Mouse (Mus musculus) bone marrow, adult 2 months (tissue): Measurements from ENCODE around the gene Nkx6-2. TPM values are rescaled to one million over a fixed set of nuclear protein-coding genes. Genes with fewer than 3 reads are reported as not detected.

Experiments used
- H3K27ac ChIP-seq: fragments of 200-500 bp; 2 replicates; pipeline ENCODE4 v1.5.1; 2012; ENCODE audit warnings: low read depth, mild to moderate bottlenecking, control low read depth, inconsistent platforms, low read length; ENCODE audit not compliant: control insufficient read depth, poor library complexity, insufficient read depth
- H3K4me1 ChIP-seq: fragments of 200-500 bp; 2 replicates; pipeline ENCODE4 v1.6.1; 2011; ENCODE audit warnings: low read length; ENCODE audit not compliant: control insufficient read depth, insufficient read depth
- H3K4me3 ChIP-seq: fragments of 200-500 bp; replicated peaks from 2 replicates; pipeline ENCODE3; 2011; ENCODE audit warnings: mild to moderate bottlenecking, low read depth, low read length, control low read depth; ENCODE audit not compliant: control insufficient read depth
- CTCF ChIP-seq: fragments of 200-500 bp; IDR thresholded peaks from 2 replicates; pipeline ENCODE4 v1.5.1; 2011; ENCODE audit warnings: low read length, control low read depth; ENCODE audit not compliant: control insufficient read depth, insufficient read depth
- POLR2A ChIP-seq: fragments of 200-500 bp; IDR thresholded peaks from 2 replicates; pipeline ENCODE4 v1.6.1; 2011; ENCODE audit warnings: low read depth, mild to moderate bottlenecking, control low read depth, low read length, borderline replicate concordance; ENCODE audit not compliant: control insufficient read depth
- WGBS: fragments of 180-500 bp; shearing (Covaris S2); methylation state at CpG from one replicate; pipeline ENCODE4 v1.1.7; 2018; 5-methylcytosine and 5-hydroxymethylcytosine counted together
- polyA plus RNA-seq: library from polyadenylated mRNA; stranded (reverse); fragments of >200 nt; gene quantifications from 2 replicates; pipeline ENCODE4 v1.2.4, GENCODE M21; 2011; ENCODE audit warnings: low replicate concordance; ENCODE audit not compliant: missing spikeins, insufficient read depth, insufficient read length

The Nkx6-2 gene
- polyA plus RNA-seq, 1 experiment: not detected

GRCm38 (mm10) chr7:139556746-139557526 is 25.7 kb downstream of the Nkx6-2 start:
- 81% methylated on average over 10 of the region's 10 CpGs for WGBS
- Histone ChIP-seq H3K27ac (no peak overlapping the region), H3K4me3 (no peak overlapping the region), H3K4me1 (no peaks in the 10 kb centered on the region)
- TF ChIP-seq CTCF: no peak
- TF ChIP-seq POLR2A: no peak

- Histone ChIP-seq H3K4me3 (no peak overlapping the region), H3K27ac (no peak overlapping the region), H3K4me1 (no peaks in the 10 kb centered on the region)
- 77% methylated on average over 5 of the region's 5 CpGs for WGBS
- TF ChIP-seq CTCF (no peak), POLR2A (no peak)
Observed at GRCm38 (mm10) chr7:139556331-139556730, 26.3 kb downstream of the Nkx6-2 start.

- Histone ChIP-seq H3K4me1 (no peaks in the 10 kb centered on the region), H3K27ac (no peak overlapping the region), H3K4me3 (no peak overlapping the region)
- TF ChIP-seq POLR2A (no peak), CTCF (no peak)
- 89% methylated on average over 2 of the region's 2 CpGs for WGBS
Observed at GRCm38 (mm10) chr7:139551519-139551918, 31.1 kb downstream of the Nkx6-2 start.

- no peaks in the 10 kb centered on the region for H3K4me1 ChIP-seq
- H3K27ac ChIP-seq: no peak overlapping the region
- 87% methylated on average over 3 of the region's 3 CpGs for WGBS
- TF ChIP-seq POLR2A (no peak), CTCF (no peak)
- no peak overlapping the region for H3K4me3 ChIP-seq
Observed at GRCm38 (mm10) chr7:139550086-139550783, 32.4 kb downstream of the Nkx6-2 start.

- TF ChIP-seq POLR2A (no peak), CTCF (no peak)
- H3K27ac ChIP-seq: no peak overlapping the region
- no peak overlapping the region for H3K4me3 ChIP-seq
- 75% methylated on average over 2 of the region's 2 CpGs for WGBS
- H3K4me1 ChIP-seq: no peaks in the 10 kb centered on the region
Observed at GRCm38 (mm10) chr7:139547325-139547724, 35.3 kb downstream of the Nkx6-2 start.

- Histone ChIP-seq H3K4me1 (no peaks in the 10 kb centered on the region), H3K27ac (no peak overlapping the region), H3K4me3 (no peak overlapping the region)
- 92% methylated on average over 12 of the region's 12 CpGs for WGBS
- TF ChIP-seq POLR2A: no peak
- no peak for TF ChIP-seq CTCF
Observed at GRCm38 (mm10) chr7:139544706-139545625, 37.6 kb downstream of the Nkx6-2 start.

GRCm38 (mm10) chr7:139541422-139541821 is 41.2 kb downstream of the Nkx6-2 start:
- Histone ChIP-seq H3K4me1 (no peaks in the 10 kb centered on the region), H3K4me3 (no peak overlapping the region), H3K27ac (no peak overlapping the region)
- TF ChIP-seq POLR2A (no peak), CTCF (no peak)
- WGBS: 88% methylated on average over 6 of the region's 6 CpGs

GRCm38 (mm10) chr7:139540601-139541000 is 42.0 kb downstream of the Nkx6-2 start:
- WGBS: 21% methylated on average over 1 of the region's 1 CpGs
- H3K27ac ChIP-seq: no peak overlapping the region
- H3K4me1 ChIP-seq: no peaks in the 10 kb centered on the region
- TF ChIP-seq POLR2A (no peak), CTCF (no peak)
- H3K4me3 ChIP-seq: no peak overlapping the region
